Mouse (Mus musculus) heart, postnatal 0 days (tissue): ENCODE measurements around the gene Pla2g12b. TPM values are rescaled to one million over a fixed set of nuclear protein-coding genes. Genes with fewer than 3 reads are reported as not detected.
A peak's percentile ranks its signal among the peaks of the same experiment; 100 is the strongest.

Experiments
- ATAC-seq: fragments of 200-750 bp; cut with Nextera tagmentation; 2 replicates; pipeline ENCODE4 v1.8.0; 2017; ENCODE audit warnings: low read depth, moderate number of reproducible peaks, moderate library complexity; ENCODE audit not compliant: insufficient read depth
- DNase-seq: peaks from one replicate; pipeline ENCODE4 v3.0.0-alpha.2; 2016; ENCODE audit warnings: low spot score
- H3K27ac ChIP-seq: fragments of 300-500 bp; sonication (generic); 2 replicates; pipeline ENCODE4 v1.5.1; 2014; ENCODE audit warnings: low read depth, mild to moderate bottlenecking
- H3K27me3 ChIP-seq: fragments of 300-500 bp; sonication (generic); 2 replicates; pipeline ENCODE4 v1.6.1; 2014; ENCODE audit warnings: low read length, mixed read lengths; ENCODE audit not compliant: control insufficient read depth, insufficient read depth
- H3K36me3 ChIP-seq: fragments of 300-500 bp; sonication (generic); replicated peaks from 2 replicates; pipeline ENCODE4 v1.6.1; 2014; ENCODE audit warnings: low read length, mixed read lengths; ENCODE audit not compliant: control insufficient read depth, insufficient read depth
- H3K4me1 ChIP-seq: fragments of 300-500 bp; sonication (generic); 2 replicates; pipeline ENCODE4 v1.6.1; 2014; ENCODE audit warnings: antibody characterized with exemption; ENCODE audit not compliant: control insufficient read depth, insufficient read depth
- H3K4me2 ChIP-seq: fragments of 300-500 bp; sonication (generic); 2 replicates; pipeline ENCODE4 v1.6.1; 2014; ENCODE audit warnings: low read depth, mild to moderate bottlenecking, low read length, moderate library complexity
- H3K4me3 ChIP-seq: fragments of 300-500 bp; sonication (generic); 2 replicates; pipeline ENCODE4 v1.5.1; 2014; ENCODE audit warnings: low read depth, low read length
- H3K9ac ChIP-seq: fragments of 300-500 bp; sonication (generic); replicated peaks from 2 replicates; pipeline ENCODE4 v1.6.1; 2014; ENCODE audit warnings: low read depth, low read length, mixed read lengths
- H3K9me3 ChIP-seq: fragments of 300-500 bp; sonication (generic); replicated peaks from 2 replicates; pipeline ENCODE4 v1.6.1; 2016; ENCODE audit warnings: low read length; ENCODE audit not compliant: control insufficient read depth
- CTCF ChIP-seq: IDR thresholded peaks from 2 replicates; pipeline ENCODE4 v1.5.1; 2016; ENCODE audit warnings: antibody characterized with exemption, control low read depth, low read depth
- EP300 ChIP-seq: IDR thresholded peaks from 2 replicates; pipeline ENCODE4 v1.6.1; 2016; ENCODE audit warnings: antibody characterized with exemption, low read depth
- WGBS: fragments of 180-500 bp; shearing (Covaris S2); extraction: QIAGEN DNeasy Blood & Tissue Kit; methylation state at CpG from one replicate; pipeline ENCODE4 v1.1.7; 2014; 5-methylcytosine and 5-hydroxymethylcytosine counted together
- polyA plus RNA-seq: library from polyadenylated mRNA; unstranded; fragments of >200 nt; fragmentation: Nextera tagmentation; extraction: Ambion mirVana; gene quantifications from 2 replicates; pipeline ENCODE4 v1.2.1, GENCODE M21; 2015
- total RNA-seq: library from RNA; depleted of rRNA; stranded (reverse); fragments of >200 nt; gene quantifications from 2 replicates; pipeline ENCODE4 v1.2.3, GENCODE M21; 2014; ENCODE audit warnings: low replicate concordance

Pla2g12b gene
- total and polyA plus RNA-seq, 2 experiments from 2014 or later, result 0.20 TPM; not detected in 1

DNA sequence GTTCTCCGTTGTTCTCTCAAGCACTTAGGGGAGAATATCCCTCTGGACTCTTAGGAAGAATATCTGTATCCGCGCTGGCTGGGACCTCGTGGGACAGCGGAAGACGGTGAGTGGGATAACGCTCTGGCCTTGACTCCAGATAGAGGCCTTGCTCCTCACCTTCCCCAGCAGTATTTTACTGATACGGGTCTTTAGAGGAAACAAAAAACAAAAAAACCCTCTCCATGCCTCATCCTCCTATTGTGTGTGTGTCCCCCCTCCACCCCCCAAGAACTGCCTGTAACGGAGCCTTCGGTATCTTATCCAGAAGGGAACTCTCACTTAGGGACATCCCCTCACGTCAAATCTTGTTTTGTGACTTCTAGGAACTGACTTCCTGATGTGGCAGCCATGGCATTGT is 38.3 kb downstream of the Pla2g12b start, which contains the start of gene Oit3:
TSS of gene Oit3 (minus strand) at position 44 of the 400 bp plus-strand sequence.
- WGBS, result 58% methylated on average over 11 of the region's 11 CpGs
- 0 out of 2 replicates have a peak within 1 kb of the TSS, but pooled peaks have one; percentile 16 for H3K27ac ChIP-seq
- no peaks in the 10 kb centered on the region for H3K27me3 ChIP-seq
- DNase-seq (no peak), ATAC-seq (no peak)
- H3K4me1 ChIP-seq, result peaks cover 36% of the 10 kb centered on the region
- no peak within 1 kb of the TSS for H3K9ac ChIP-seq
- TF ChIP-seq CTCF, result no peak
- no peak for TF ChIP-seq EP300
- no peak within 1 kb of the TSS for H3K4me3 ChIP-seq
- no peaks in the 10 kb centered on the region for H3K36me3 ChIP-seq
- no peaks in the 10 kb centered on the region for H3K9me3 ChIP-seq
- H3K4me2 ChIP-seq, result no peak within 1 kb of the TSS

GRCm38 (mm10) chr10:59443212-59443611 is 39.8 kb downstream of the Pla2g12b start:
- Histone ChIP-seq H3K27ac (no peak overlapping the region), H3K4me2 (0 out of 2 replicates have a peak overlapping the region, but pooled peaks have one; percentile 8), H3K9ac (no peak overlapping the region), H3K4me1 (peaks cover 36% of the 10 kb centered on the region), H3K36me3 (no peaks in the 10 kb centered on the region), H3K4me3 (no peak overlapping the region), H3K27me3 (no peaks in the 10 kb centered on the region), H3K9me3 (no peaks in the 10 kb centered on the region)
- WGBS, result 7% methylated on average over 7 of the region's 7 CpGs
- DNase-seq, result peak; percentile 57
- TF ChIP-seq CTCF (no peak), EP300 (peak; percentile 48; the same call in 1 of the 2 replicates)
- ATAC-seq, result peak; percentile 50; the same call in 1 of the 2 replicates

GRCm38 (mm10) chr10:59444106-59444505 is 40.6 kb downstream of the Pla2g12b start:
- H3K4me2 ChIP-seq, result no peak overlapping the region
- no peak overlapping the region for H3K27ac ChIP-seq
- DNase-seq (no peak), ATAC-seq (no peak)
- peaks cover 34% of the 10 kb centered on the region for H3K4me1 ChIP-seq
- H3K36me3 ChIP-seq, result no peaks in the 10 kb centered on the region
- no peak overlapping the region for H3K4me3 ChIP-seq
- no peak overlapping the region for H3K9ac ChIP-seq
- WGBS, result 86% methylated on average over 3 of the region's 3 CpGs
- no peak for TF ChIP-seq CTCF
- no peak for TF ChIP-seq EP300
- H3K9me3 ChIP-seq, result no peaks in the 10 kb centered on the region
- no peaks in the 10 kb centered on the region for H3K27me3 ChIP-seq

DNA sequence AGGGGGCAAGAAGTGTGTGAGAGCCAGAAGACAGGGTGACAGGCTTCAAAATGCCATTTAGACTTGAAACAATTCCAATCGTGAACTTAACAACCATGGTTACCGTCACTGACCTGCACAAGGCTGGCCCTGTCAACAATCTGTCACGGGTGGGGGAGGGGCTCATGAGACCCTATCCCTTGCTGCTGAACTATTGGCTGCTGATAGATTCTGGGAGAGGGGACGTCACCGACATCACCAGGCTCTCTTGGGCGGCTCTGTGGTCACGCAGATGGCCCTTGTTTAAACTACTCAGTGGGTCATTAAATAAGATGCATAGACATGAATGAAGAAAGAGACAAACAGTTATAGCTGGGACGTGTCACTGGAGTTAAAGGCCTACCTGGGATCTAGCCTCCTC is 41.2 kb downstream of the Pla2g12b start:
- H3K4me1 ChIP-seq, result peaks cover 28% of the 10 kb centered on the region
- no peak for DNase-seq
- no peak overlapping the region for H3K4me2 ChIP-seq
- 56% methylated on average over 8 of the region's 8 CpGs for WGBS
- no peak for TF ChIP-seq CTCF
- no peak for TF ChIP-seq EP300
- H3K27me3 ChIP-seq, result no peaks in the 10 kb centered on the region
- no peaks in the 10 kb centered on the region for H3K36me3 ChIP-seq
- no peak overlapping the region for H3K9ac ChIP-seq
- H3K4me3 ChIP-seq, result no peak overlapping the region
- no peak for ATAC-seq
- no peak overlapping the region for H3K27ac ChIP-seq
- no peaks in the 10 kb centered on the region for H3K9me3 ChIP-seq

DNA sequence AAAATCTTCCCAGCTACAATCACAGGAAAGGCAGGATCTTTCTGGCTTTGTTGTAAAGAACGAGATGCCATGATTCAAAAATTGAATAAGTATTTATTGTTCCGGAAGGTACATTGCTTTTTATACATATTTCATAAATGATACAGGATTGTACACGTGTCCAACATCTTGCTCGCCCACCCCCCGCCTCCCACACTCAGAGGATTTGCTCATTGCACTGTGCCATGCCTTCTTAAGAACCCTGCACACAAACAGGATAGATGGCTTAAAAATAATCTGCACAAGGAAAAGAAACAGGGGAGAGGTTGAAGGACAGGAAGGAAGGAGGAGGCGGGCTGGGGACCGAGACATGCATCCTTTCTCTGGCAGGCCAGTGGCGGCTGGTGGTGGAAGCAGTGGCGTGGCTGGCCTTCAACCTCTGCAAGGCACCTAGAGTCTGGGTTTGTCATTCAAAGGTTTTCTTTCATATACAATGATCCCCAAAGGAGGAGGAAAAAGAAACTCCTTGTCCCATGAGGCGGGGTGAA is 43.5 kb downstream of the Pla2g12b start:
- Histone ChIP-seq H3K27me3 (no peaks in the 10 kb centered on the region), H3K4me3 (no peak overlapping the region), H3K9ac (no peak overlapping the region), H3K4me1 (peaks cover 22% of the 10 kb centered on the region), H3K4me2 (no peak overlapping the region), H3K36me3 (no peaks in the 10 kb centered on the region; the same call in 1 of the 2 replicates), H3K27ac (peak overlapping the region; percentile 44), H3K9me3 (no peaks in the 10 kb centered on the region)
- 71% methylated on average over 10 of the region's 10 CpGs for WGBS
- DNase-seq (peak; percentile 29), ATAC-seq (no peak)
- no peak for TF ChIP-seq EP300
- no peak for TF ChIP-seq CTCF

DNA sequence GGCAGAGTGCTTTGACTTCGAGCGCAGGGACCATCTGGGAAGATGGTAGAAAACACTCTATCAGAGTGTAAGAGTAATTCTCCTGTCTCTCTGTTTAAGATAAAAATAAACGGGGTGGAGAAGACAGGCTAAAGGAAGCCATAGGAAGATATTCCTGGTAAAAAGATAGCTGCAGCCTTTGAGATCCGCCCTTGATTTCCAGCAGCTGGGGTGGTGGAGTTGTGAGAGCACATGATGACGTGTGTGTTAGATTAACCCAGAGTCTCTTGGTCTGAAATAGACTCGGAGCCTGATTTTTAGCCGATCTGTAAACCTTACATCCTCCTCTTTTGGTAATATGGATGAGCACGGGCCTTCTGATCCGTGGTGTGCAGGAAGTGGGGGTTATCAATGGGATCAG is 44.1 kb downstream of the Pla2g12b start:
- WGBS, result 27% methylated on average over 9 of the region's 9 CpGs
- Histone ChIP-seq H3K9me3 (no peaks in the 10 kb centered on the region), H3K4me1 (peaks cover 19% of the 10 kb centered on the region), H3K36me3 (no peaks in the 10 kb centered on the region; the same call in 1 of the 2 replicates), H3K27me3 (no peaks in the 10 kb centered on the region), H3K27ac (peak overlapping the region; percentile 44), H3K4me3 (no peak overlapping the region), H3K9ac (no peak overlapping the region), H3K4me2 (no peak overlapping the region)
- ATAC-seq (no peak), DNase-seq (no peak)
- no peak for TF ChIP-seq EP300
- TF ChIP-seq CTCF, result no peak
